Mouse (Mus musculus): Measurements from ENCODE around the gene Gdf11. TPM values are rescaled to one million over a fixed set of nuclear protein-coding genes. Genes with fewer than 3 reads are reported as not detected.

Gdf11 gene
- total RNA-seq, 2 experiments from 2014 or later, result 20.4 to 22.7 TPM

Other genes with a start within 250 kb of the Gdf11 start
- 10 to 100 TPM; 14.8 to 15.5 TPM for gene Ikzf4, start 245.7 kb downstream of the Gdf11 start, total RNA-seq (2021)
- gene Suox, start 217.6 kb downstream of the Gdf11 start, total RNA-seq (2021), result 10 to 100 TPM; 11.4 to 14.2 TPM
- gene Rab5b, start 195.5 kb downstream of the Gdf11 start, total RNA-seq (2021), result 100 to 1,000 TPM; 131 to 134 TPM
- under 1 TPM; 0.25 to 0.35 TPM for gene Pmel, start 187.5 kb downstream of the Gdf11 start, total RNA-seq (2021)
- gene Cdk2, start 186.7 kb downstream of the Gdf11 start, total RNA-seq (2021), result 1 to 10 TPM; 2.0 to 2.4 TPM
- 10 to 100 TPM in 1 of 2 experiments, 1 to 10 TPM in 1; 9.3 to 11.1 TPM for gene Dgka, start 146.9 kb downstream of the Gdf11 start, total RNA-seq (2021)
- gene Pym1, start 143.8 kb downstream of the Gdf11 start, total RNA-seq (2021), result 10 to 100 TPM; 26.0 to 28.2 TPM
- gene Mmp19, start 100.8 kb downstream of the Gdf11 start, total RNA-seq (2021), result under 1 TPM; 0.20 to 0.46 TPM
- 10 to 100 TPM; 65.3 to 69.1 TPM for gene Dnajc14, start 87.7 kb downstream of the Gdf11 start, total RNA-seq (2021)
- 10 to 100 TPM in 1 of 2 experiments, 1 to 10 TPM in 1; 8.4 to 10.6 TPM for gene Tmem198b, start 87.3 kb downstream of the Gdf11 start, total RNA-seq (2021)
- 10 to 100 TPM; 38.9 to 39.5 TPM for gene Sarnp, start 74.4 kb downstream of the Gdf11 start, total RNA-seq (2021)
- gene Ormdl2, start 70.1 kb downstream of the Gdf11 start, total RNA-seq (2021), result 1 to 10 TPM; 8.9 to 9.8 TPM
- 10 to 100 TPM; 77.8 to 79.7 TPM for gene Cd63, start 9.3 kb upstream of the Gdf11 start, total RNA-seq (2021)
- gene Rdh5, start 31.2 kb upstream of the Gdf11 start, total RNA-seq (2021), result 1 to 10 TPM; 6.4 to 8.9 TPM
- gene Bloc1s1, start 32.3 kb upstream of the Gdf11 start, total RNA-seq (2021), result 10 to 100 TPM; 92.9 to 94.1 TPM
- 10 to 100 TPM; 30.1 to 35.4 TPM for gene Itga7, start 42.1 kb upstream of the Gdf11 start, total RNA-seq (2021)
- gene Mettl7b, start 69.3 kb upstream of the Gdf11 start, total RNA-seq (2021), result not detected
- not detected for gene Olfr9, start 97.7 kb upstream of the Gdf11 start, total RNA-seq (2021)
- not detected for gene Olfr763, start 119.1 kb upstream of the Gdf11 start, total RNA-seq (2021)
- not detected for gene Olfr764-ps1, start 148.2 kb upstream of the Gdf11 start, total RNA-seq (2021)
- gene Olfr765, start 158.3 kb upstream of the Gdf11 start, total RNA-seq (2021), result not detected
- not detected for gene Olfr766-ps1, start 177.3 kb upstream of the Gdf11 start, total RNA-seq (2021)
- under 1 TPM in 1 of 2 experiments, not detected in 1; 0.08 TPM for gene Olfr767, start 191.2 kb upstream of the Gdf11 start, total RNA-seq (2021)
- not detected for gene Olfr768, start 207.7 kb upstream of the Gdf11 start, total RNA-seq (2021)
- not detected for gene Olfr769, start 226.1 kb upstream of the Gdf11 start, total RNA-seq (2021)
- gene Olfr770, start 247.3 kb upstream of the Gdf11 start, total RNA-seq (2021), result not detected